Mouse (Mus musculus): ENCODE data around the gene Chrna3. TPM values are rescaled to one million over a fixed set of nuclear protein-coding genes. Genes with fewer than 3 reads are reported as not detected.

Gene Chrna3
- total and polyA plus RNA-seq, 3 experiments = not detected

- Histone ChIP-seq H3K27ac (ENCODE audit: insufficient read depth, low read depth) (no peak overlapping the region), H3K9me3 (replicated peaks; ENCODE audit: low read length) (no peaks in the 10 kb centered on the region), H3K79me2 (replicated peaks; ENCODE audit: control insufficient read depth, extremely low read depth, insufficient read depth, poor library complexity, severe bottlenecking) (no peaks in the 10 kb centered on the region), H3K9ac (ENCODE audit: insufficient read depth, low read depth) (no peak overlapping the region), H3K4me3 (replicated peaks in 1 of 3; ENCODE audit: low read depth in 2 of 3, low read length in 2 of 3, poor library complexity in 1 of 3) (no peak overlapping the region), H3K4me1 (ENCODE audit: control insufficient read depth in 1 of 2, insufficient read depth in 2 of 2) (no peaks in the 10 kb centered on the region), H3K27me3 (replicated peaks) (no peaks in the 10 kb centered on the region), H3K36me3 (replicated peaks in 1 of 2; ENCODE audit: control insufficient read depth in 1 of 2, insufficient read depth in 1 of 2, low read length in 1 of 2) (no peaks in the 10 kb centered on the region), H3K4me2 (ENCODE audit: insufficient read depth, low read depth, poor library complexity, severe bottlenecking) (no peak overlapping the region)
- DNase-seq (ENCODE audit: extremely low read depth) = no peak
- dilution Hi-C loops (cut with MboI; ENCODE audit: extremely low pct_ligation_motif_present, extremely low pct_unique_long_range_greater_than_20kb, low sequenced_read_pairs) (no loop called here), in situ Hi-C loops (cut with MboI; ENCODE audit: low pct_ligation_motif_present, low pct_unique_long_range_greater_than_20kb, low sequenced_read_pairs) (no loop called here)
- no peak for TF ChIP-seq E2F4 (IDR thresholded peaks at IDR 0.05; ENCODE audit: insufficient replicate concordance, low read depth, low read length)
- no peak for TF ChIP-seq JUND (conservative IDR thresholded peaks at IDR 0.05; ENCODE audit: low read depth, low read length)
- no peak for TF ChIP-seq USF1 (IDR thresholded peaks at IDR 0.05; ENCODE audit: low read depth, low read length)
- TF ChIP-seq MAFK (IDR thresholded peaks at IDR 0.05; ENCODE audit: insufficient replicate concordance, low read length) = no peak
- TF ChIP-seq JUN (IDR thresholded peaks at IDR 0.05; ENCODE audit: insufficient read depth, low read depth, low read length) = no peak
- no peak for TF ChIP-seq RCOR1 (conservative IDR thresholded peaks at IDR 0.05; ENCODE audit: low read depth, low read length)
- TF ChIP-seq PAX5 (IDR thresholded peaks at IDR 0.05; ENCODE audit: low read length) = no peak
- no peak for TF ChIP-seq ZC3H11A (IDR thresholded peaks at IDR 0.05; ENCODE audit: low read depth, low read length)
- TF ChIP-seq MAZ (IDR thresholded peaks at IDR 0.05; ENCODE audit: low read depth, low read length) = no peak
- no peak for TF ChIP-seq IRF4 (IDR thresholded peaks at IDR 0.05; ENCODE audit: low read depth, low read length)
- TF ChIP-seq CTCF (conservative IDR thresholded peaks at IDR 0.05 in 1 of 2, IDR thresholded peaks at IDR 0.05 in 1 of 2; ENCODE audit: low read depth in 2 of 2, low read length in 2 of 2) = no peak
- TF ChIP-seq USF2 (conservative IDR thresholded peaks at IDR 0.05; ENCODE audit: low read depth, low read length) = no peak
- no peak for TF ChIP-seq KAT2A (IDR thresholded peaks at IDR 0.05; ENCODE audit: insufficient replicate concordance, low read length)
- no peak for TF ChIP-seq HCFC1 (IDR thresholded peaks at IDR 0.05; ENCODE audit: low read depth, low read length)
- TF ChIP-seq ZKSCAN1 (IDR thresholded peaks at IDR 0.05; ENCODE audit: borderline replicate concordance, low read depth, low read length) = no peak
Observed at GRCm38 (mm10) chr9:55058067-55058466, 31.7 kb upstream of the Chrna3 start.

- Histone ChIP-seq H3K27ac (ENCODE audit: insufficient read depth, low read depth) (no peak overlapping the region), H3K4me2 (ENCODE audit: insufficient read depth, low read depth, poor library complexity, severe bottlenecking) (no peak overlapping the region), H3K27me3 (replicated peaks) (no peaks in the 10 kb centered on the region), H3K36me3 (replicated peaks in 1 of 2; ENCODE audit: control insufficient read depth in 1 of 2, insufficient read depth in 1 of 2, low read length in 1 of 2) (no peaks in the 10 kb centered on the region), H3K4me1 (ENCODE audit: control insufficient read depth in 1 of 2, insufficient read depth in 2 of 2) (peaks cover 0 to 7% of the 10 kb centered on the region in 2 experiments; a peak in 2 of 4 replicates), H3K4me3 (replicated peaks in 1 of 3; ENCODE audit: low read depth in 2 of 3, low read length in 2 of 3, poor library complexity in 1 of 3) (no peak overlapping the region), H3K9me3 (replicated peaks; ENCODE audit: low read length) (no peaks in the 10 kb centered on the region), H3K79me2 (replicated peaks; ENCODE audit: control insufficient read depth, extremely low read depth, insufficient read depth, poor library complexity, severe bottlenecking) (no peaks in the 10 kb centered on the region), H3K9ac (ENCODE audit: insufficient read depth, low read depth) (no peak overlapping the region)
- dilution Hi-C loops (cut with MboI; ENCODE audit: extremely low pct_ligation_motif_present, extremely low pct_unique_long_range_greater_than_20kb, low sequenced_read_pairs) (no loop called here), in situ Hi-C loops (cut with MboI; ENCODE audit: low pct_ligation_motif_present, low pct_unique_long_range_greater_than_20kb, low sequenced_read_pairs) (no loop called here)
- TF ChIP-seq SMC3 (IDR thresholded peaks at IDR 0.05; ENCODE audit: low read depth, low read length) (no peak), POLR2AphosphoS2 (IDR thresholded peaks at IDR 0.05; ENCODE audit: low read depth, low read length) (no peak), ZNF384 (IDR thresholded peaks at IDR 0.05; ENCODE audit: low read depth, low read length) (peak; percentile 44), ZC3H11A (IDR thresholded peaks at IDR 0.05; ENCODE audit: low read depth, low read length) (no peak)
- DNase-seq (ENCODE audit: extremely low read depth) = no peak
Observed at GRCm38 (mm10) chr9:55055386-55055930, 29.1 kb upstream of the Chrna3 start.
